Mouse (Mus musculus) lung, postnatal 10 days (tissue): ENCODE results near the gene Arhgef38.

Source experiments
- DNase-seq: peaks from one replicate; pipeline ENCODE4 v3.0.0; 2021

The Arhgef38 gene

GRCm38 (mm10) chr3:133234821-133235295, at the start of gene Arhgef38:
TSS of gene Arhgef38 (minus strand) at chr3:133234949.
- peak; percentile 68 for DNase-seq

GRCm38 (mm10) chr3:133271887-133272286, 37.1 kb upstream of the Arhgef38 start:
- peak; percentile 90 for DNase-seq

- DNase-seq: no peak
Observed at GRCm38 (mm10) chr3:133258860-133259259, 24.1 kb upstream of the Arhgef38 start.

- DNase-seq: no peak
Observed at GRCm38 (mm10) chr3:133255842-133256241, 21.1 kb upstream of the Arhgef38 start.

- DNase-seq: no peak
Observed at GRCm38 (mm10) chr3:133244027-133244426, 9.3 kb upstream of the Arhgef38 start.

GRCm38 (mm10) chr3:133241916-133242315, 7.2 kb upstream of the Arhgef38 start:
- DNase-seq: no peak

- no peak for DNase-seq
Observed at GRCm38 (mm10) chr3:133233993-133234392, 756 bp downstream of the Arhgef38 start.

GRCm38 (mm10) chr3:133230427-133230826, 4.3 kb downstream of the Arhgef38 start:
- DNase-seq: no peak

GRCm38 (mm10) chr3:133229594-133229993, 5.2 kb downstream of the Arhgef38 start:
- DNase-seq: no peak

GRCm38 (mm10) chr3:133227258-133228012, 7.3 kb downstream of the Arhgef38 start:
- DNase-seq: no peak

- DNase-seq: no peak
Observed at GRCm38 (mm10) chr3:133218501-133218900, 16.2 kb downstream of the Arhgef38 start.

GRCm38 (mm10) chr3:133215198-133215819, 19.4 kb downstream of the Arhgef38 start:
- DNase-seq: no peak

- no peak for DNase-seq
Observed at GRCm38 (mm10) chr3:133213434-133214114, 21.2 kb downstream of the Arhgef38 start.

GRCm38 (mm10) chr3:133211324-133211723, 23.4 kb downstream of the Arhgef38 start:
- DNase-seq: no peak

- DNase-seq: no peak
Observed at GRCm38 (mm10) chr3:133203713-133204112, 31.0 kb downstream of the Arhgef38 start.

GRCm38 (mm10) chr3:133202171-133202570, 32.6 kb downstream of the Arhgef38 start:
- DNase-seq: no peak

GRCm38 (mm10) chr3:133188930-133189329, 45.8 kb downstream of the Arhgef38 start:
- DNase-seq: no peak

GRCm38 (mm10) chr3:133187524-133187923, 47.2 kb downstream of the Arhgef38 start:
- no peak for DNase-seq

- no peak for DNase-seq
Observed at GRCm38 (mm10) chr3:133176033-133176750, 58.6 kb downstream of the Arhgef38 start.

- DNase-seq: no peak
Observed at GRCm38 (mm10) chr3:133172291-133172690, 62.5 kb downstream of the Arhgef38 start.

- DNase-seq: no peak
Observed at GRCm38 (mm10) chr3:133169737-133170136, 65.0 kb downstream of the Arhgef38 start.

- no peak for DNase-seq
Observed at GRCm38 (mm10) chr3:133167550-133167949, 67.2 kb downstream of the Arhgef38 start.

- no peak for DNase-seq
Observed at GRCm38 (mm10) chr3:133165130-133165529, 69.6 kb downstream of the Arhgef38 start.
